Mouse (Mus musculus) regulatory T cell (primary cell): ENCODE data around the gene Wdr91.

Experiments
- in situ Hi-C: fragments of 300-600 bp; cut with MboI, MseI; formaldehyde crosslinking; loops from one replicate; pipeline ENCODE4 v1.15.1; 2025; ENCODE audit warnings: high pct_unique_total_duplicates

Wdr91 gene

GRCm38 (mm10) chr6:34919146-34919545 lies 8.5 kb upstream of the Wdr91 start:
- in situ Hi-C loops, result loop anchor here (10.0 kb wide), 1 partner anchor 404 kb away; no protein-coding TSS in a partner anchor

GRCm38 (mm10) chr6:34914462-34914861 lies 3.8 kb upstream of the Wdr91 start:
- in situ Hi-C loops, result loop anchor here (10.0 kb wide), 1 partner anchor 400 kb away; no protein-coding TSS in a partner anchor

- in situ Hi-C loops, result loop anchor here (10.0 kb wide), 1 partner anchor 399 kb away; no protein-coding TSS in a partner anchor
Observed at GRCm38 (mm10) chr6:34913341-34914040, 2.8 kb upstream of the Wdr91 start.

GRCm38 (mm10) chr6:34909631-34910345 lies 888 bp downstream of the Wdr91 start:
- in situ Hi-C loops, result loop anchor here (10.0 kb wide), 1 partner anchor 395 kb away; no protein-coding TSS in a partner anchor

- in situ Hi-C loops, result no loop called here
Observed at GRCm38 (mm10) chr6:34907696-34908260, 2.9 kb downstream of the Wdr91 start.

- in situ Hi-C loops, result no loop called here
Observed at GRCm38 (mm10) chr6:34907121-34907614, 3.5 kb downstream of the Wdr91 start.

GRCm38 (mm10) chr6:34906661-34907060 lies 4.0 kb downstream of the Wdr91 start:
- in situ Hi-C loops, result no loop called here

GRCm38 (mm10) chr6:34906125-34906524 lies 4.6 kb downstream of the Wdr91 start:
- in situ Hi-C loops, result no loop called here

- in situ Hi-C loops, result no loop called here
Observed at GRCm38 (mm10) chr6:34904361-34904760, 6.3 kb downstream of the Wdr91 start.

GRCm38 (mm10) chr6:34903851-34904250 lies 6.8 kb downstream of the Wdr91 start:
- in situ Hi-C loops, result no loop called here

- in situ Hi-C loops, result no loop called here
Observed at GRCm38 (mm10) chr6:34903441-34903840, 7.2 kb downstream of the Wdr91 start.

- in situ Hi-C loops, result no loop called here
Observed at GRCm38 (mm10) chr6:34902578-34902977, 8.1 kb downstream of the Wdr91 start.

GRCm38 (mm10) chr6:34901911-34902444 lies 8.7 kb downstream of the Wdr91 start:
- in situ Hi-C loops, result no loop called here

- in situ Hi-C loops, result no loop called here
Observed at GRCm38 (mm10) chr6:34900990-34901389, 9.7 kb downstream of the Wdr91 start.

- in situ Hi-C loops, result no loop called here
Observed at GRCm38 (mm10) chr6:34899127-34899526, 11.5 kb downstream of the Wdr91 start.

GRCm38 (mm10) chr6:34896168-34896780 lies 14.4 kb downstream of the Wdr91 start:
- in situ Hi-C loops, result no loop called here

GRCm38 (mm10) chr6:34895569-34895968 lies 15.1 kb downstream of the Wdr91 start:
- in situ Hi-C loops, result no loop called here

- in situ Hi-C loops, result no loop called here
Observed at GRCm38 (mm10) chr6:34889185-34889584, 21.5 kb downstream of the Wdr91 start.

- in situ Hi-C loops, result no loop called here
Observed at GRCm38 (mm10) chr6:34887131-34887850, 23.4 kb downstream of the Wdr91 start.

- in situ Hi-C loops, result no loop called here
Observed at GRCm38 (mm10) chr6:34884724-34885123, 26.0 kb downstream of the Wdr91 start.

GRCm38 (mm10) chr6:34879911-34880475 lies 30.7 kb downstream of the Wdr91 start:
- in situ Hi-C loops, result no loop called here
